In genomic region chr11:62756456-62757142, GRCm38 (mm10) we compare ENCODE assay signal across 8 mouse cellular contexts. TPM values are rescaled to one million over a fixed set of nuclear protein-coding genes. Genes with fewer than 3 reads are reported as not detected.
DNase-seq lines count a peak whose midpoint lies in the region; ATAC-seq and TF ChIP-seq lines count a peak whose summit lies in the region.

No protein-coding gene starts in this region.

- peak; percentile 97 for DNase-seq in adrenal gland, postnatal 10 days
- peak; percentile 97 for DNase-seq in embryonic facial prominence, embryonic 11.5 days (ENCODE audit: low spot score)
- DNase-seq in left cerebral cortex, postnatal 36 days (ENCODE audit: low spot score in 2 of 2): peak; percentile 83 to 87
- peak; percentile 99 for DNase-seq in midbrain, embryonic 11.5 days (ENCODE audit: low spot score, missing footprints)
- peak; percentile 93 for DNase-seq in right cerebral cortex, postnatal 4 days
- DNase-seq in yolk sac, embryonic 10.5 days (ENCODE audit: low spot score): peak; percentile 93

- intact Hi-C loops in left cerebral cortex, postnatal 36 days (cut with DNase I): loop anchor here (2.0 to 5.0 kb wide), 2 partner anchors 94 to 376 kb away; no protein-coding TSS in a partner anchor

- no peaks in the 10 kb centered on the region for H3K9me3 ChIP-seq in embryonic facial prominence, embryonic 11.5 days (replicated peaks; ENCODE audit: control insufficient read depth, low read length)
- no peaks in the 10 kb centered on the region for H3K9me3 ChIP-seq in intestine, postnatal 0 days (ENCODE audit: control insufficient read depth)
- no peaks in the 10 kb centered on the region for H3K9me3 ChIP-seq in midbrain, embryonic 11.5 days (ENCODE audit: control insufficient read depth, low read length)

- peak overlapping the region; percentile 13; the same call in 1 of the 2 replicates for H3K4me2 ChIP-seq in embryonic facial prominence, embryonic 11.5 days (ENCODE audit: low read depth, low read length)
- H3K4me2 ChIP-seq in intestine, postnatal 0 days (replicated peaks; ENCODE audit: low read depth): peak overlapping the region; percentile 56
- peak overlapping the region; percentile 33 for H3K4me2 ChIP-seq in midbrain, embryonic 11.5 days

- H3K4me3 ChIP-seq in embryonic facial prominence, embryonic 11.5 days (ENCODE audit: low read depth, low read length): 0 out of 2 replicates have a peak overlapping the region, but pooled peaks have one; percentile 2
- H3K4me3 ChIP-seq in intestine, postnatal 0 days (ENCODE audit: low read depth, low read length): no peak overlapping the region
- peak overlapping the region; percentile 2; the same call in 1 of the 2 replicates for H3K4me3 ChIP-seq in midbrain, embryonic 11.5 days (ENCODE audit: low read depth, low read length)

- H3K27me3 ChIP-seq in embryonic facial prominence, embryonic 11.5 days (ENCODE audit: control insufficient read depth, insufficient read depth, low read length): no peaks in the 10 kb centered on the region
- no peaks in the 10 kb centered on the region; the same call in 1 of the 2 replicates for H3K27me3 ChIP-seq in intestine, postnatal 0 days (replicated peaks; ENCODE audit: control insufficient read depth, insufficient read depth, low read length)
- no peaks in the 10 kb centered on the region for H3K27me3 ChIP-seq in midbrain, embryonic 11.5 days (ENCODE audit: control insufficient read depth, insufficient read depth, low read length)

- no peak overlapping the region for H3K27ac ChIP-seq in embryonic facial prominence, embryonic 11.5 days (replicated peaks; ENCODE audit: low read depth, low read length)
- no peak overlapping the region for H3K27ac ChIP-seq in intestine, postnatal 0 days (ENCODE audit: low read depth, low read length)
- H3K27ac ChIP-seq in midbrain, embryonic 11.5 days (ENCODE audit: low read depth, low read length): no peak overlapping the region

- TF ChIP-seq CTCF in intestine, postnatal 0 days (IDR thresholded peaks at IDR 0.05; ENCODE audit: low read depth): peak; percentile 99

- no peaks in the 10 kb centered on the region for H3K4me1 ChIP-seq in embryonic facial prominence, embryonic 11.5 days (ENCODE audit: control insufficient read depth, insufficient read depth, low read length)
- no peaks in the 10 kb centered on the region for H3K4me1 ChIP-seq in intestine, postnatal 0 days (replicated peaks; ENCODE audit: control insufficient read depth, insufficient read depth, low read length)
- peaks cover 2% of the 10 kb centered on the region; the same call in 1 of the 2 replicates for H3K4me1 ChIP-seq in midbrain, embryonic 11.5 days (ENCODE audit: control insufficient read depth, insufficient read depth, low read length)

- H3K36me3 ChIP-seq in embryonic facial prominence, embryonic 11.5 days (replicated peaks; ENCODE audit: control insufficient read depth, insufficient read depth, low read depth, low read length): no peaks in the 10 kb centered on the region
- H3K36me3 ChIP-seq in intestine, postnatal 0 days (ENCODE audit: control insufficient read depth, insufficient read depth): no peaks in the 10 kb centered on the region
- H3K36me3 ChIP-seq in midbrain, embryonic 11.5 days (ENCODE audit: control insufficient read depth, insufficient read depth, low read length): no peaks in the 10 kb centered on the region

- H3K9ac ChIP-seq in embryonic facial prominence, embryonic 11.5 days (replicated peaks; ENCODE audit: low read length): no peak overlapping the region
- H3K9ac ChIP-seq in intestine, postnatal 0 days (ENCODE audit: low read depth, low read length): no peak overlapping the region
- H3K9ac ChIP-seq in midbrain, embryonic 11.5 days (ENCODE audit: low read length): no peak overlapping the region

- 8% methylated on average over 36 of the region's 36 CpGs for WGBS in embryonic facial prominence, embryonic 11.5 days
- WGBS in intestine, postnatal 0 days: 4% methylated on average over 36 of the region's 36 CpGs
- WGBS in midbrain, embryonic 11.5 days: 8% methylated on average over 36 of the region's 36 CpGs

- ATAC-seq in embryonic facial prominence, embryonic 11.5 days (replicated peaks; ENCODE audit: insufficient number of reproducible peaks, low FRiP score, low TSS enrichment, low read depth): peak; percentile 100
- peak; percentile 99 for ATAC-seq in granulocyte monocyte progenitor cell, adult 5-6 weeks (replicated peaks; ENCODE audit: poor library complexity, severe bottlenecking)
- ATAC-seq in intestine, postnatal 0 days: peak; percentile 95
- ATAC-seq in midbrain, embryonic 11.5 days (ENCODE audit: low FRiP score): peak; percentile 100

RNA-seq across cellular contexts. Expression of gene Gm10428, which starts 3.7 kb away (rescaled TPM):
- total RNA-seq in adrenal gland, postnatal 10 days (2021): not detected
- polyA plus RNA-seq in embryonic facial prominence, embryonic 11.5 days (2014; fragmentation: Nextera tagmentation; extraction: Ambion mirVana): not detected in 2 replicates
- not detected in 2 replicates for total RNA-seq in granulocyte monocyte progenitor cell, adult 5-6 weeks (2014; fragmentation: Nextera tagmentation)
- total RNA-seq in granulocyte monocyte progenitor cell, adult 5-6 weeks (2017): not detected in 2 replicates
- not detected in 2 replicates for polyA plus RNA-seq in intestine, postnatal 0 days (2015; fragmentation: Nextera tagmentation; extraction: Ambion mirVana)
- total RNA-seq in left cerebral cortex, postnatal 36 days (2021): not detected
- not detected in 2 replicates for polyA plus RNA-seq in midbrain, embryonic 11.5 days (2014; fragmentation: Nextera tagmentation; extraction: Ambion mirVana)

RNA-seq across cellular contexts. Expression of gene Zfp287, which starts 24.9 kb away (rescaled TPM):
- total RNA-seq in adrenal gland, postnatal 10 days (2021): 1 to 10 TPM; 3.6 to 5.5 TPM
- polyA plus RNA-seq in embryonic facial prominence, embryonic 11.5 days (2014; fragmentation: Nextera tagmentation; extraction: Ambion mirVana): 11.6 and 11.9 TPM in 2 replicates
- total RNA-seq in granulocyte monocyte progenitor cell, adult 5-6 weeks (2014; fragmentation: Nextera tagmentation): 1.1 and 2.5 TPM in 2 replicates
- total RNA-seq in granulocyte monocyte progenitor cell, adult 5-6 weeks (2017): 0.56 and 1.9 TPM in 2 replicates
- 1.5 and 2.3 TPM in 2 replicates for polyA plus RNA-seq in intestine, postnatal 0 days (2015; fragmentation: Nextera tagmentation; extraction: Ambion mirVana)
- 10 to 100 TPM; 14.0 to 19.1 TPM for total RNA-seq in left cerebral cortex, postnatal 36 days (2021)
- polyA plus RNA-seq in midbrain, embryonic 11.5 days (2014; fragmentation: Nextera tagmentation; extraction: Ambion mirVana): 12.4 and 14.9 TPM in 2 replicates

RNA-seq across cellular contexts. Expression of gene Zfp286, which starts 32.7 kb away (rescaled TPM):
- 1 to 10 TPM; 3.4 to 5.2 TPM for total RNA-seq in adrenal gland, postnatal 10 days (2021)
- polyA plus RNA-seq in embryonic facial prominence, embryonic 11.5 days (2014; fragmentation: Nextera tagmentation; extraction: Ambion mirVana): 34.3 and 36.2 TPM in 2 replicates
- total RNA-seq in granulocyte monocyte progenitor cell, adult 5-6 weeks (2014; fragmentation: Nextera tagmentation): 3.2 and 7.5 TPM in 2 replicates
- total RNA-seq in granulocyte monocyte progenitor cell, adult 5-6 weeks (2017): 2.4 and 2.8 TPM in 2 replicates
- polyA plus RNA-seq in intestine, postnatal 0 days (2015; fragmentation: Nextera tagmentation; extraction: Ambion mirVana): 4.2 and 4.3 TPM in 2 replicates
- total RNA-seq in left cerebral cortex, postnatal 36 days (2021): 10 to 100 TPM; 19.8 to 27.2 TPM
- 28.4 and 32.0 TPM in 2 replicates for polyA plus RNA-seq in midbrain, embryonic 11.5 days (2014; fragmentation: Nextera tagmentation; extraction: Ambion mirVana)
